Mouse (Mus musculus): Measurements from ENCODE around the gene Dock11.

DNA sequence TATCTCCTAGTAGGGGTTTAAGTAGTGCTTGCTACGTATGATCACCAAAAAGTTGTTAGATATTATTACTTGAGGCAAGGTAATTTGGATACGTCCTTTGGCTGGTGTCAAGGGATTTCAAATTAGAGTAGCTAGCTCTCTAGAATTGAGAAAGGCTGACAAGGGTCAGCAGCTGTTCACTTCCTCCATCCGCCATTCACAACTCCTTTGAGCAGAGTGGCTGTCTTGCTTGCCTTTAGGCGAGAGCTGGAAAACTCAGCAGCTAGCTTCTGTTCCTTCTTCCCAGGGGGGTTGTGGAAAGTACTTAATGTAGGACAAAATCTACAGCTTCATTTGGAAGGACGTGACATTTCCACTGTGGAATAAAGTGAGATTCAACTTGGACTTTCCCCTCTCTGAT lies 3.7 kb downstream of the Dock11 start:
- TF ChIP-seq POLR2A (IDR thresholded peaks at IDR 0.05; ENCODE audit: low read depth, low read length) (no peak), CTCF (IDR thresholded peaks at IDR 0.05; ENCODE audit: extremely low read depth, insufficient read length, insufficient replicate concordance, low read depth, low read length) (no peak)

Measured in small intestine, adult 2 months (tissue).